Mouse (Mus musculus) spleen, adult 2 months (tissue): ENCODE measurements around the gene Zfp36l2.

Experiments
- CTCF ChIP-seq: fragments of 200-500 bp; IDR thresholded peaks from 2 replicates; pipeline ENCODE4 v1.5.1; 2011; ENCODE audit warnings: mild to moderate bottlenecking, inconsistent platforms; ENCODE audit not compliant: insufficient read depth, insufficient read length, insufficient replicate concordance; ENCODE audit errors: extremely low read depth
- POLR2A ChIP-seq: fragments of 200-500 bp; IDR thresholded peaks from 2 replicates; pipeline ENCODE4 v1.6.1; 2011; ENCODE audit warnings: low read depth, low read length, inconsistent platforms

DNA sequence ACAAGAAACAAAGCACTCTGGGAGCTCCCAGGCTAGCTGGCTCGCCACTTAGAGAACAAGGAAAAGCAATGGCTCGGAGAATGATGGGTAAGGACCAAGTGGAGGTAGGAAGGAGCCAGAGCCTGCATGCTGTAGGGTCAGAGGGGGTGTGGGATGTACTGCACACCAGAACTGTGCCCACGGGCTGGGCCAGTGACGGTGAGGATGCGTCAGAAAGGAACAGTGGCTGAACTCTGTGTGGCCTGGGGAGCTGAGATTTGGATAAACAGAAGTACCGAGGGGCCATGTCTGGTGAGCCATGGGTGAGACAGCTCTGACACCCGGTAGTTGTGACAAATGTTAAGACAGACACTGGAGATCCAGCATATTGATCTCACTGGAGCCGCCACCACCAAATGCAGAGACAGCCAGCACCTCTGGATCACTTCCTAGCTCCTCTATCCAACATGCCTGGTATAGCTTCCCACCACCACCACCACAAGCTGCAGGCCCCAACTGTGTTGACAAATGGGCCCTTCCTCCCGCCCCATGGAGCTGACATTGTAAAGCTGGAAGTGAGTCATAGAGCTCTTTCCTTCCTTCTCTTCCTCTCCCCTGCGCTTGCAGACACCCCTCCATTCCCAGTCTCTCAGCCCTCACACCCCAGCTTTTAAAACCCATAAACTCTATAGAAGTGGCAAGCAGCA, 46.8 kb downstream of the Zfp36l2 start:
- TF ChIP-seq CTCF = no peak
- TF ChIP-seq POLR2A = no peak
